Mouse (Mus musculus): ENCODE data around the gene Hsd17b6.

DNA sequence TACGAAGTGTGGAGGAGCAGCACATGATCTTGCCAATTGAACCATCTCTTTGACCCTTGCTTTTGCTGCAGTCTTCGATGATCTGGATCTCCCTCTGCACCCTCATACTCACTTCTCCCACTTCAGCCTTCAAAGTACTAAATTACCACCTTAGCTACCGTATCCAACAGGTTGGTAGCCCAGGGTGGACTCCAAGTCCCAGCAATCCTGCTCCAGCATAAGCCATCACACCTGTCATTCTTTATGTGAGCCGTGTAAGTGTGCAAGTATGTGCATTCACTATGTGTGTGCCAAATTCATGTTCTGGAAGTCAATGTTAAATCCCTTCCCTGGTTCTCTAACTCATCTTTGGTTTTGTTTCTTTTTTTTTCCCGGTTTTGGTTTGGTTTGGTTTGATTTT is 44.2 kb upstream of the Hsd17b6 start:
- TF ChIP-seq CTCF (IDR thresholded peaks at IDR 0.05; ENCODE audit: low read depth, low read length) (no peak), POLR2A (IDR thresholded peaks at IDR 0.05; ENCODE audit: insufficient read depth, low read length) (no peak)

Data from ES-Bruce4 (cell line).